Mouse (Mus musculus) urinary bladder, postnatal 0 days (tissue): Measurements from ENCODE around the gene Rexo5. TPM values are rescaled to one million over a fixed set of nuclear protein-coding genes. Genes with fewer than 3 reads are reported as not detected.

Experiments used
- polyA plus RNA-seq: library from polyadenylated mRNA; unstranded; fragments of >200 nt; fragmentation: Nextera tagmentation; extraction: Ambion mirVana; gene quantifications from 2 replicates; pipeline ENCODE4 v1.2.1, GENCODE M21; 2015

The Rexo5 gene
- 5.6 and 6.8 TPM in 2 replicates for polyA plus RNA-seq

GRCm38 (mm10) chr7:119793586-119794250, at the start of gene Rexo5, which contains the start of gene Eri2:
Rexo5 (plus strand) TSS chr7:119794006.
Eri2 (minus strand) TSS chr7:119794058.

DNA sequence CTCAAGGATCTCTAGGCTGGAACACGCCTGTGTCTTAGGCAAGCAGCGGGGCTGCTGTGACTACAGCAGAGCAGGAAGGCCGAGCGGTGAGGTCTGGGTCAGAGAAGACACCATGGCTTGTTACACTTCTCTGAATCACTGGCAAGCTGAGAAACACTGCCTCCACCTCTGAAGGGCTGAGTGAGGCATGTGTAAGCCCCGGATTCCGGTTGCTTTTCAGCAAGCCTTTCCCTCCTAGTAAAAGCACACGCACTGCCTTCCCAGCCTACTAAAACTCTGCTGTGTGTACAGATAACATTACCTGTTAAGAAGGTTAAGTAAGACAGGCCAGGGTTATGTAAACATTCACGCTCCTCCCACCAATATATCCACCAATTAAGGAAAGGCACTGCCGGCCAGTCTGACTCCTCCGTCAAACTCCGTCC, 33.3 kb upstream of the Rexo5 start, which contains the start of gene Acsm3:
Acsm3 (plus strand) TSS at position 397 of the 425 bp plus-strand sequence.

DNA sequence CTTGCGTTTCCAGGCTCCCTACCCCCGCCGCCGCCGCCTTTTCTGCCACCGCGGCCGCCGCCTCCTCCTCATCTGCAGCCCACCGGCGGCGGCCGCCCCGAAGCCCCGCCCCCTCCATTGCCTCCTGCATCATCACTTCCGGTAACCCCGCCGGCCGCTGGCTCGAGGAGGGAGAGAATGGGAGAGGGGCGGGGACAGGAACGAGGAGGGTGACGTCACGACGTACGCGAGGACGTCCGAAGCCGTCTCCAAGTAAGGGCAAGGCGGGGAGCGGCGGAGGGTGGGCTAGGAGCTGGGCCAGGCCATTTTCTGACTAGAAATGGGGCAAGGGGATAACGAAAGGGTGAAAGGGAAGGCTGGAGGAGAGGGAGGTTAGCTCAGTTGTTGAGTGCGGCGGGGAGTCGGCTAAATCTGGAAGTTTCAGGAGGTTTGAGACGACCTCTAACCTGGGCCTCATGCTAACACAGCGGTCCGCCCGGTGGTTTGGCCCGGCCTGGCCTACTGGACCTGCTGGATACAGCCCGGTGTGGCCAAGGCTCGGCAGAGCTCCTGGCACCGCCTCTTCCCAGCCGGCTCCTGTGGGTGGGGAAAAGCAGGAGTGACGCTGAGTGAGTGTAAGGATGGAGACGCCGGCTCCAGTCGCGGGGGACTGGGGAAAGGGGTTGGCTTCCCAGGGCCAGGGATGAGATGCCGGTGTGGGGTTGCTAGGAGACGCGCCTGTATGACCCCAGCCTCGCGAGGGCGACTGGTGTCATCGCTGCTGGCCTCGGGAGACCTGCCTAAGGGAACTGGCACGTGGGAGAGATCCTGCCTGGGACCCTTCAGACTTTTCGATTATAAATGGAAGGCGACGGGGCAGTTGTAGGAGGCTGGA, 102.1 kb downstream of the Rexo5 start, which contains the start of the genes Lyrm1 and Dcun1d3:
Lyrm1 (plus strand) TSS at position 223 of the 874 bp plus-strand sequence.
Dcun1d3 (minus strand) TSS at position 660 of the 874 bp plus-strand sequence.

Other genes with a start within 250 kb of the Rexo5 start
- gene Acsm2, start 239.7 kb upstream of the Rexo5 start, polyA plus RNA-seq = not detected in 2 replicates
- 0.07 TPM in 1 of 2 replicates, not detected in the other for gene Acsm1, start 187.0 kb upstream of the Rexo5 start, polyA plus RNA-seq
- gene Acsm4, start 104.0 kb upstream of the Rexo5 start, polyA plus RNA-seq = not detected in 2 replicates
- gene Thumpd1, start 73.2 kb upstream of the Rexo5 start, polyA plus RNA-seq = 44.6 and 48.5 TPM in 2 replicates
- 7.9 and 10.5 TPM in 2 replicates for gene Acsm3, start 33.1 kb upstream of the Rexo5 start, polyA plus RNA-seq
- 6.5 and 8.8 TPM in 2 replicates for gene Eri2, start 52 bp downstream of the Rexo5 start, polyA plus RNA-seq
- gene Lyrm1, start 101.9 kb downstream of the Rexo5 start, polyA plus RNA-seq = 9.1 and 10.6 TPM in 2 replicates
- 9.5 and 10.0 TPM in 2 replicates for gene Dcun1d3, start 102.3 kb downstream of the Rexo5 start, polyA plus RNA-seq